Comparison of ENCODE assay signal across 11 mouse cellular contexts in genomic region chr9:115507131-115507689, GRCm38 (mm10).
"Had no signal": no experiment of that assay in that cellular context is flagged by ENCODE, and none has a peak within 500 bp of the region (broad histone marks: within the 10 kb centered on the region; RNA-seq: fewer than 3 reads in every experiment).

No protein-coding gene starts in this region.

- H3K9me3 ChIP-seq: kidney, embryonic 15.5 days; limb, embryonic 13.5 days; neural tube, embryonic 13.5 days had no signal

- H3K4me1 ChIP-seq: kidney, embryonic 15.5 days; neural tube, embryonic 13.5 days had no signal

- H3K36me3 ChIP-seq: kidney, embryonic 15.5 days; limb, embryonic 13.5 days; neural tube, embryonic 13.5 days had no signal

- H3K27me3 ChIP-seq: limb, embryonic 13.5 days; neural tube, embryonic 13.5 days had no signal

- H3K27ac ChIP-seq: kidney, embryonic 15.5 days; limb, embryonic 13.5 days; liver, embryonic 14.5 days; neural tube, embryonic 13.5 days had no signal

- H3K4me3 ChIP-seq: kidney, embryonic 15.5 days; limb, embryonic 13.5 days; neural tube, embryonic 13.5 days had no signal

- DNase-seq: kidney, adult 2 months; kidney, postnatal 14 days; left cerebral cortex, postnatal 4 days; lung, adult 18-20 months; retina, postnatal 1 day; right cerebral cortex, postnatal 14 days; thymus, postnatal 14 days had no signal

- H3K9ac ChIP-seq: kidney, embryonic 15.5 days; limb, embryonic 13.5 days; liver, embryonic 14.5 days; neural tube, embryonic 13.5 days had no signal

- H3K4me2 ChIP-seq: kidney, embryonic 15.5 days; limb, embryonic 13.5 days; neural tube, embryonic 13.5 days had no signal
